Mouse (Mus musculus) kidney, adult 2 months (tissue): ENCODE measurements around the gene Chgb.

ENCODE experiments used
- CTCF ChIP-seq: fragments of 200-500 bp; conservative IDR thresholded peaks from 2 replicates; pipeline ENCODE4 v1.5.1; 2011; ENCODE audit warnings: low read depth, mild to moderate bottlenecking, control low read depth, low read length, moderate library complexity, mixed read lengths; ENCODE audit not compliant: insufficient read depth, insufficient read length
- POLR2A ChIP-seq: fragments of 200-500 bp; IDR thresholded peaks from one replicate; pipeline ENCODE4 v1.6.1; 2011; ENCODE audit warnings: low read depth, low read length, control low read depth

- TF ChIP-seq CTCF (no peak), POLR2A (no peak)
These were observed 476 bp downstream of the Chgb start for GRCm38 (mm10) chr2:132781439-132782068.
